Mouse (Mus musculus) B cell, adult 2 months (primary cell): ENCODE measurements at regions not wholly inside any gene's neighbourhood (a gene's known extent, or its start where the extent isn't known, plus 50 kb on each side); places are given as distances from the start of the nearest gene placed in this dataset.

Experiments
- DNase-seq, 2 experiments: peaks; one replicate each; pipeline ENCODE4 v3.0.0; 2022

- no peak for DNase-seq
Measured at GRCm38 (mm10) chr17:88316213-88316967, 124.1 kb upstream of the Foxn2 start.

GRCm38 (mm10) chr17:88317311-88317710 is 123.2 kb upstream of the Foxn2 start:
- DNase-seq: no peak

- no peak for DNase-seq
Measured at GRCm38 (mm10) chr17:88317806-88318205, 122.7 kb upstream of the Foxn2 start.

GRCm38 (mm10) chr17:88318207-88318791 is 122.2 kb upstream of the Foxn2 start:
- DNase-seq: no peak

- no peak for DNase-seq
Measured at GRCm38 (mm10) chr17:88318936-88319335, 121.6 kb upstream of the Foxn2 start.

GRCm38 (mm10) chr17:88320686-88321085 is 119.8 kb upstream of the Foxn2 start:
- no peak for DNase-seq

GRCm38 (mm10) chr17:88325326-88325909 is 115.1 kb upstream of the Foxn2 start:
- no peak for DNase-seq

- no peak for DNase-seq
Measured at GRCm38 (mm10) chr17:88325910-88326739, 114.4 kb upstream of the Foxn2 start.

- no peak for DNase-seq
Measured at GRCm38 (mm10) chr17:88326740-88327123, 113.8 kb upstream of the Foxn2 start.

GRCm38 (mm10) chr17:88327791-88328190 is 112.7 kb upstream of the Foxn2 start:
- DNase-seq: no peak

- DNase-seq: no peak
Measured at GRCm38 (mm10) chr17:88328807-88329206, 111.7 kb upstream of the Foxn2 start.

GRCm38 (mm10) chr17:88329715-88330114 is 110.8 kb upstream of the Foxn2 start:
- DNase-seq: no peak

GRCm38 (mm10) chr17:88330129-88330528 is 110.4 kb upstream of the Foxn2 start:
- DNase-seq: peak; percentile 9 to 16

- DNase-seq: no peak
Measured at GRCm38 (mm10) chr17:88333816-88334215, 106.7 kb upstream of the Foxn2 start.

GRCm38 (mm10) chr17:88335271-88335670 is 105.2 kb upstream of the Foxn2 start:
- DNase-seq: no peak

GRCm38 (mm10) chr17:88336140-88336769 is 104.3 kb upstream of the Foxn2 start:
- DNase-seq: no peak

- DNase-seq: peak; percentile 30 to 34
Measured at GRCm38 (mm10) chr17:88337649-88338404, 102.7 kb upstream of the Foxn2 start.

- DNase-seq: no peak
Measured at GRCm38 (mm10) chr17:88341141-88341540, 99.4 kb upstream of the Foxn2 start.

GRCm38 (mm10) chr17:88341599-88341998 is 98.9 kb upstream of the Foxn2 start:
- DNase-seq: peak; percentile 14 to 15

GRCm38 (mm10) chr17:88343091-88343783 is 97.3 kb upstream of the Foxn2 start:
- DNase-seq: no peak

GRCm38 (mm10) chr17:88345433-88345832 is 95.1 kb upstream of the Foxn2 start:
- DNase-seq: no peak
